Mouse (Mus musculus) stomach, postnatal 0 days (tissue): ENCODE measurements around the gene Mmel1. TPM values are rescaled to one million over a fixed set of nuclear protein-coding genes. Genes with fewer than 3 reads are reported as not detected.
A peak's percentile ranks its signal among the peaks of the same experiment; 100 is the strongest.

Experiments used
- ATAC-seq: fragments of 200-750 bp; cut with Nextera tagmentation; 2 replicates; pipeline ENCODE4 v1.8.0; 2017; ENCODE audit not compliant: low FRiP score, low TSS enrichment
- DNase-seq: peaks from one replicate; pipeline ENCODE4 v3.0.0-alpha.2; 2016; ENCODE audit warnings: low spot score
- H3K27ac ChIP-seq: fragments of 300-500 bp; sonication (generic); replicated peaks from 2 replicates; pipeline ENCODE4 v1.5.1; 2014; ENCODE audit warnings: mild to moderate bottlenecking, control low read depth
- H3K27me3 ChIP-seq: fragments of 300-500 bp; sonication (generic); 2 replicates; pipeline ENCODE4 v1.6.1; 2014; ENCODE audit warnings: low read length; ENCODE audit not compliant: control insufficient read depth, insufficient read depth
- H3K36me3 ChIP-seq: fragments of 300-500 bp; sonication (generic); 2 replicates; pipeline ENCODE4 v1.6.1; 2014; ENCODE audit warnings: low read length, mixed read lengths; ENCODE audit not compliant: control insufficient read depth, insufficient read depth
- H3K4me1 ChIP-seq: fragments of 300-500 bp; sonication (generic); replicated peaks from 2 replicates; pipeline ENCODE4 v1.6.1; 2014; ENCODE audit warnings: antibody characterized with exemption; ENCODE audit not compliant: control insufficient read depth, insufficient read depth
- H3K4me2 ChIP-seq: fragments of 300-500 bp; sonication (generic); replicated peaks from 2 replicates; pipeline ENCODE4 v1.6.1; 2014; ENCODE audit warnings: low read depth, mild to moderate bottlenecking, control low read depth, moderate library complexity
- H3K4me3 ChIP-seq: fragments of 300-500 bp; sonication (generic); 2 replicates; pipeline ENCODE4 v1.5.1; 2014; ENCODE audit warnings: low read depth, low read length, control low read depth
- H3K9ac ChIP-seq: fragments of 300-500 bp; sonication (generic); 2 replicates; pipeline ENCODE4 v1.6.1; 2014; ENCODE audit warnings: mild to moderate bottlenecking, low read length, control low read depth, mixed read lengths
- H3K9me3 ChIP-seq: fragments of 300-500 bp; sonication (generic); 2 replicates; pipeline ENCODE4 v1.6.1; 2016; ENCODE audit warnings: low read length; ENCODE audit not compliant: control insufficient read depth
- CTCF ChIP-seq: IDR thresholded peaks from 2 replicates; pipeline ENCODE4 v1.5.1; 2016; ENCODE audit warnings: antibody characterized with exemption, low read depth, mild to moderate bottlenecking, moderate library complexity
- EP300 ChIP-seq: optimal IDR thresholded peaks from 2 replicates; pipeline ENCODE3; 2016; ENCODE audit warnings: antibody characterized with exemption
- WGBS: fragments of 180-500 bp; shearing (Covaris S2); extraction: QIAGEN DNeasy Blood & Tissue Kit; methylation state at CpG from one replicate; pipeline ENCODE4 v1.1.7; 2014; 5-methylcytosine and 5-hydroxymethylcytosine counted together
- polyA plus RNA-seq: library from polyadenylated mRNA; unstranded; fragments of >200 nt; fragmentation: Nextera tagmentation; extraction: Ambion mirVana; gene quantifications from 2 replicates; pipeline ENCODE4 v1.2.1, GENCODE M21; 2015

Mmel1 gene
- polyA plus RNA-seq = not detected in 2 replicates

DNA sequence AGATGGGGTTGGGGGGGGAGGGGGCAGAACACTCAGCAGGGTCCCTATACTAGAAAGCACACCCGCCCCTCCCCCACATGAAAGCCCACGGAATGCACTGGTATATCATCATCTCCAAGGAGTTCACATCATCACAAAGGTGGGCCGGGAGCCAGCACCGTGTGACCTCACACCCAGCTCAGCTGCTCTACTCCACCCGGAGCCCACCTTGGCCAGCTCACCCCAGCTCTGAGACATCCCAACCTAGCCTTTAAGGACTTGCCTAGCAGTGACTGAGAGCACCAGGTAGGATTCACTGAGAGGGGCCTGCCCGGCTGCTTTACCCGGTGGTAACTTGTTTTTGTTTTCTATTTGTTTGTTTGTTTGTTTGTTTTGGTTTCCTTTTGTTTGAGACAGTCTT is at the start of gene Mmel1:
TSS of gene Mmel1 (plus strand) at position 146 of the 400 bp plus-strand sequence.
- DNase-seq = no peak
- Histone ChIP-seq H3K4me2 (no peak within 1 kb of the TSS), H3K4me1 (no peaks in the 10 kb centered on the region), H3K36me3 (no peaks in the 10 kb centered on the region), H3K9me3 (no peaks in the 10 kb centered on the region), H3K27me3 (no peaks in the 10 kb centered on the region), H3K4me3 (no peak within 1 kb of the TSS), H3K27ac (no peak within 1 kb of the TSS), H3K9ac (no peak within 1 kb of the TSS)
- ATAC-seq = no peak
- no peak for TF ChIP-seq CTCF
- TF ChIP-seq EP300 = no peak
- WGBS = 77% methylated on average over 7 of the region's 7 CpGs

DNA sequence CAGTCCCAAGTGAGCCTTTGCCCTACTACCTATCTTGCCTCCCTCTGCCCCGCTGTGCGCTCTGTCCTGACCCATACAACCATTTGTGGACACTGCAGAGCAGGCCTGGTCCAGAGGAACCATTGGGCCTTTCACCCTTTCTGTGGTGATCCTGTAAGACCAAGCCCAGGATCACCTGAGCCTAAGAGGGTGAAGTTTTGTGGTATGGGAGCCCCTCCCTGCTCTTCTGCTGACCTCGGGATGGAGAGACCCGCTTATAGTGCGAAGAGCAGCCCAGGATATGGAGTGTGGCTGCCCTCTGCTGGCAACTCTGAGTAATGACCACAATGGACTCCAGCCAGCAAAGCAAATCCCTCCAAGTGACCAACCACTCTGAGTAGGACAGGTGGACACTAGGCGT is 43.7 kb upstream of the Mmel1 start:
- 34% methylated on average over 6 of the region's 6 CpGs for WGBS

DNA sequence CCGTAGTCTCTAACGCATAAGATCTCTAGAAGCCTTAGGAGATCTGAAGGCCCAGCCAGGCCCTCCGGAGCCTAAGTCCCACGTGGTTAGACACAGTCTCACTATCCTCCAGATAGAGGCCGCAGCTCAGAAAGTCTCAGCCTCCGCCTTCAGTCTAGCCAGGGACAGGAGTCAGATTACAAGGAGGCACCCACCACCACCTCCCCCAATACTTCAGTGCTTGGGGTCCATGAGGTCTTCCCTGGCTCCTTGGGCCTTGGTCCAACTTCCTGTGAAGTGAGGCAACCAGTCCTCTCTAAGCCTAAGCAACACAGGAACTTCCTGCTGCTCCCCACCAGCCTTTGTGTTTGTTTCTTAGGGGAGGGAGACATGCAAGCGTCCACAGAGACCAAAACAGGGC is 43.2 kb upstream of the Mmel1 start:
- ATAC-seq = no peak
- H3K9me3 ChIP-seq = no peaks in the 10 kb centered on the region
- no peaks in the 10 kb centered on the region for H3K4me1 ChIP-seq
- H3K27ac ChIP-seq = no peak overlapping the region
- no peak for TF ChIP-seq CTCF
- no peak for TF ChIP-seq EP300
- no peak overlapping the region for H3K4me3 ChIP-seq
- no peak overlapping the region for H3K4me2 ChIP-seq
- H3K9ac ChIP-seq = no peak overlapping the region
- no peaks in the 10 kb centered on the region for H3K36me3 ChIP-seq
- no peak for DNase-seq
- 50% methylated on average over 7 of the region's 7 CpGs for WGBS
- H3K27me3 ChIP-seq = no peaks in the 10 kb centered on the region

More for the DNA sequence above, 43.7 kb upstream of the Mmel1 start:
- Histone ChIP-seq H3K36me3 (no peaks in the 10 kb centered on the region), H3K9me3 (no peaks in the 10 kb centered on the region), H3K4me3 (no peak overlapping the region), H3K9ac (no peak overlapping the region), H3K27me3 (no peaks in the 10 kb centered on the region), H3K4me1 (no peaks in the 10 kb centered on the region), H3K4me2 (no peak overlapping the region), H3K27ac (no peak overlapping the region)
- DNase-seq = peak; percentile 69
- ATAC-seq = peak; percentile 59
- TF ChIP-seq CTCF = peak; percentile 95
- no peak for TF ChIP-seq EP300

DNA sequence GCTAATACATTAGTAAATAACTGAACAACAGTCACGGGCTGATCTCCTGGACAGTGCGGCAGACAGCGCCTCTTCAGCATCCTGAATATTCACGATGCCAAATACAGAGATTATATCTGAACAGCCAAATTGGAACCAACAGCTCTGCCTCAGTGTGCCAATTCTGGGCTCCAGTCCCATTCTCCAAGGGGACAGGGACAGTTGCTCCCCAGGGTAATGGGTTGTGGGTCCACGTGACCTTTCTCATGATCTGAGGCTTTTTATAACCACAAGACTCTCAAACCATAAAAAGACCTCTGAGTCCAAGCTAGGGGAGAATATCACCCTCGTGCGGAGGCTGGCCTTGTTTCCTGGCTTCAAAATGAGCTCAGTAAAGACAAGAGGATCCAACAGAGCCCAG is 42.2 kb upstream of the Mmel1 start:
- Histone ChIP-seq H3K4me3 (no peak overlapping the region), H3K9me3 (no peaks in the 10 kb centered on the region), H3K36me3 (no peaks in the 10 kb centered on the region), H3K27ac (no peak overlapping the region), H3K9ac (peak overlapping the region; percentile 9; the same call in 1 of the 2 replicates), H3K4me2 (no peak overlapping the region), H3K27me3 (no peaks in the 10 kb centered on the region), H3K4me1 (no peaks in the 10 kb centered on the region)
- TF ChIP-seq CTCF = no peak
- DNase-seq = no peak
- no peak for ATAC-seq
- WGBS = 82% methylated on average over 7 of the region's 7 CpGs

DNA sequence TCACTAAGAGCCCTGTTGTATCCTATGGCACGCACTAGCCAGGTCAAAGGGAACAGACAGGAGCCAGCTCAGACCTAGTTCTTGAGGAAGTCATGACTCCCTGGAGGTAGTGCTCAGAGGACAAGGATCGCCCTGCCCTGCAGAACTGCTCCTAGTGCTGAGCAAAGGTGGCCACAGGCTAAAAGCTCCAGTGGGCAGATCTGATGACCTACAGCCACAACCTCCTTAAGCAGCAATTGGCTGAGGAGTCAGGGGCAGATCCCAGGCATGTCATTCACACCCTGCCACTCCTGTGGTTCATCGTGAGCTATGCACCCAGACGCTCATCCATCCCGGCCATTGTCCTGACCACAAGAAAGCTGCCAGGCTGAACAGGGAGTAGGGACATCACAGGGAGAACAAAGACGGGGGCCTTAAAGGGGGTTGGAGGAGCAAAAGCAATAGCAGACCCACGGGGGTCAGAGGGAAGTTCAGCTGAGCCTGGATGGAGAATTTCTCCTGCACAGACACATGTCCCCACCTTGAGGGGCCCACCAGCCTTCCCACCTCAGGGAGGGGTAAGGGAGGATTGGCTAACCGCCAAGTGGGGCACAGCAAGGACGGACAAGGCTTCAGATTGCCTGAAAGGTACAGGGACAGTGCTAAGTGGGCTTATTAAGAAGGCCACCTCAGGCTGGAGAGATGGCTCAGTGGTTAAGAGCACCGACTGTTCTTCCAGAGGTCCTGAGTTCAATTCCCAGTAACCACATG is 41.3 kb upstream of the Mmel1 start:
- WGBS = 46% methylated on average over 10 of the region's 10 CpGs
- Histone ChIP-seq H3K4me1 (no peaks in the 10 kb centered on the region), H3K4me3 (no peak overlapping the region), H3K4me2 (no peak overlapping the region), H3K9ac (peak overlapping the region; percentile 9; the same call in 1 of the 2 replicates), H3K27ac (no peak overlapping the region), H3K36me3 (no peaks in the 10 kb centered on the region), H3K9me3 (no peaks in the 10 kb centered on the region), H3K27me3 (no peaks in the 10 kb centered on the region)
- no peak for DNase-seq
- TF ChIP-seq EP300 = no peak
- TF ChIP-seq CTCF = no peak
- ATAC-seq = peak; percentile 43; the same call in 1 of the 2 replicates

DNA sequence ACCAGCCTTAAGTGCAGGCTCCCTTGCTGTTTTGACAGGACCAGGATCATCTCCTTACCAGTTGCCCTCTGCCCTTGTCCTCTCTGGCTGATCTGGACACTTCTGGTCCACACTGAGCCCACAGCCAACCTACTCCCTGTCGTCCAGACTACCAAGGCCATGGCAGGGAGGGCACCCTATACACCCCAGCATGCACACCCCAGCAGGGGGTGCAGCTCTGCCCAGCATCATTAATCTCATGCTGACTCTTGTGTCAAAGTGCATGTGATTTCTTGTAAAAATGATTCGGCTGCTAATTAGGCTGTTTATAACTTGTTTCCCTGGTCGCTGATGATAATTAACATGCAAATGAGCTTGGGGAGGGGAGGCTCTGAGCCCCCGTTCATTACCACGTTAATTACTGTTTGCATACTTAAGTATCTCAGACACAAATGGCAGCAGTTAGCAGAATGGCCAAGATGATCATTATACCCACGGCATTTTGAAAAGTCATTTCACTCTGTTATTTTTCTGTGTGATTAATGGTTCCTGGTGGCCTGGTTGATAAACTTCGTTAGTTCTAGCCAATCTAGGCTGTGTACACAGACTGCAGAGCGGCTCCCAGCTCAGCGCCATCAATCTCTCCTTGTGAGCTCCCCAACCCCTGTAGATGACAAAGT is 37.3 kb upstream of the Mmel1 start:
- H3K4me1 ChIP-seq = no peaks in the 10 kb centered on the region
- TF ChIP-seq EP300 = no peak
- TF ChIP-seq CTCF = no peak
- H3K36me3 ChIP-seq = no peaks in the 10 kb centered on the region
- ATAC-seq (no peak), DNase-seq (no peak)
- no peak overlapping the region for H3K9ac ChIP-seq
- H3K27me3 ChIP-seq = no peaks in the 10 kb centered on the region
- no peak overlapping the region for H3K27ac ChIP-seq
- no peaks in the 10 kb centered on the region for H3K9me3 ChIP-seq
- H3K4me2 ChIP-seq = no peak overlapping the region
- WGBS = 33% methylated on average over 9 of the region's 9 CpGs
- H3K4me3 ChIP-seq = no peak overlapping the region
